Mouse (Mus musculus) embryonic fibroblast, embryonic 13.5 days (primary cell): Measurements from ENCODE around the gene Amer2. TPM values are rescaled to one million over a fixed set of nuclear protein-coding genes. Genes with fewer than 3 reads are reported as not detected.

Source experiments
- H3K27ac ChIP-seq: 2 replicates; pipeline ENCODE4 v1.5.1; 2012; ENCODE audit warnings: low read length, control low read depth, inconsistent platforms; ENCODE audit not compliant: insufficient read depth
- H3K4me1 ChIP-seq: 2 replicates; pipeline ENCODE4 v1.6.1; 2011; ENCODE audit warnings: low read length; ENCODE audit not compliant: control insufficient read depth, insufficient read depth
- H3K4me3 ChIP-seq: 2 replicates; pipeline ENCODE4 v1.5.1; 2011; ENCODE audit warnings: mild to moderate bottlenecking, control low read depth, low read length; ENCODE audit not compliant: insufficient read depth
- CTCF ChIP-seq: IDR thresholded peaks from 2 replicates; pipeline ENCODE4 v1.5.1; 2011; ENCODE audit warnings: mild to moderate bottlenecking, control low read depth, low read length, moderate library complexity, borderline replicate concordance; ENCODE audit not compliant: insufficient read depth
- POLR2A ChIP-seq: IDR thresholded peaks from 2 replicates; pipeline ENCODE4 v1.6.1; 2011; ENCODE audit warnings: low read depth, mild to moderate bottlenecking, control low read depth, low read length, moderate library complexity
- polyA plus RNA-seq: library from polyadenylated mRNA; stranded (reverse); fragments of >200 nt; gene quantifications from 2 replicates; pipeline ENCODE4 v1.2.4, GENCODE M21; 2011; ENCODE audit warnings: low read depth; ENCODE audit not compliant: missing spikeins, insufficient read length

The Amer2 gene
- polyA plus RNA-seq, 1 experiment: 1.2 TPM

GRCm38 (mm10) chr14:60385079-60385643 is 12.1 kb downstream of the Amer2 start:
- Histone ChIP-seq H3K4me3 (no peak overlapping the region), H3K4me1 (no peaks in the 10 kb centered on the region), H3K27ac (no peak overlapping the region)
- no peak for TF ChIP-seq POLR2A
- TF ChIP-seq CTCF: no peak

- H3K27ac ChIP-seq: no peak overlapping the region
- no peaks in the 10 kb centered on the region for H3K4me1 ChIP-seq
- H3K4me3 ChIP-seq: no peak overlapping the region
- TF ChIP-seq POLR2A (no peak), CTCF (no peak)
These were observed 13.8 kb downstream of the Amer2 start for GRCm38 (mm10) chr14:60386591-60387501.

GRCm38 (mm10) chr14:60388332-60388731 is 15.3 kb downstream of the Amer2 start:
- no peak overlapping the region for H3K27ac ChIP-seq
- no peak overlapping the region for H3K4me3 ChIP-seq
- no peaks in the 10 kb centered on the region for H3K4me1 ChIP-seq
- no peak for TF ChIP-seq POLR2A
- TF ChIP-seq CTCF: no peak

- H3K4me1 ChIP-seq: no peaks in the 10 kb centered on the region
- TF ChIP-seq CTCF (no peak), POLR2A (no peak)
- no peak overlapping the region for H3K27ac ChIP-seq
- no peak overlapping the region for H3K4me3 ChIP-seq
These were observed 19.1 kb downstream of the Amer2 start for GRCm38 (mm10) chr14:60392202-60392601.

GRCm38 (mm10) chr14:60397321-60397720 is 24.3 kb downstream of the Amer2 start:
- Histone ChIP-seq H3K27ac (no peak overlapping the region), H3K4me1 (no peaks in the 10 kb centered on the region), H3K4me3 (no peak overlapping the region)
- TF ChIP-seq POLR2A: no peak
- TF ChIP-seq CTCF: no peak

GRCm38 (mm10) chr14:60398861-60399260 is 25.8 kb downstream of the Amer2 start:
- Histone ChIP-seq H3K4me1 (no peaks in the 10 kb centered on the region), H3K27ac (no peak overlapping the region), H3K4me3 (no peak overlapping the region)
- no peak for TF ChIP-seq CTCF
- no peak for TF ChIP-seq POLR2A

GRCm38 (mm10) chr14:60403228-60403627 is 30.2 kb downstream of the Amer2 start:
- H3K27ac ChIP-seq: no peak overlapping the region
- H3K4me1 ChIP-seq: no peaks in the 10 kb centered on the region
- TF ChIP-seq CTCF (no peak), POLR2A (no peak)
- no peak overlapping the region for H3K4me3 ChIP-seq

GRCm38 (mm10) chr14:60405829-60406228 is 32.8 kb downstream of the Amer2 start:
- H3K4me1 ChIP-seq: 0 out of 2 replicates have a peak, but pooled peaks cover 2% of the 10 kb centered on the region
- H3K27ac ChIP-seq: no peak overlapping the region
- H3K4me3 ChIP-seq: no peak overlapping the region
- TF ChIP-seq CTCF: no peak
- TF ChIP-seq POLR2A: no peak

- no peak overlapping the region for H3K27ac ChIP-seq
- no peak for TF ChIP-seq POLR2A
- H3K4me1 ChIP-seq: 0 out of 2 replicates have a peak, but pooled peaks cover 2% of the 10 kb centered on the region
- no peak overlapping the region for H3K4me3 ChIP-seq
These were observed 33.5 kb downstream of the Amer2 start for GRCm38 (mm10) chr14:60406543-60406942.

- no peak overlapping the region for H3K27ac ChIP-seq
- TF ChIP-seq POLR2A (no peak), CTCF (no peak)
These were observed 34.3 kb downstream of the Amer2 start for GRCm38 (mm10) chr14:60407319-60407718.

More at GRCm38 (mm10) chr14:60407319-60407718, 34.3 kb downstream of the Amer2 start:
- H3K4me3 ChIP-seq: no peak overlapping the region
- 0 out of 2 replicates have a peak, but pooled peaks cover 2% of the 10 kb centered on the region for H3K4me1 ChIP-seq
